Mouse (Mus musculus) gastrocnemius, postnatal 4 days (tissue): Measurements from ENCODE around the gene Smoc2. TPM values are rescaled to one million over a fixed set of nuclear protein-coding genes. Genes with fewer than 3 reads are reported as not detected.

ENCODE experiments used
- DNase-seq, 2 experiments: peaks; one replicate each; pipeline ENCODE4 v3.0.0; 2021 to 2022; ENCODE audit warnings: low spot score in 2 of 2, mixed read lengths in 2 of 2
- long read RNA-seq, 2 experiments: library from polyadenylated mRNA; stranded (forward); transcript quantifications; one replicate each; pipeline ENCODE4 v2.0.0; 2021
- total RNA-seq, 2 experiments: library from RNA; stranded (reverse); gene quantifications; 2 replicates each; pipeline ENCODE4 v1.2.3; 2021

Gene Smoc2
- 100 to 1,000 TPM; 110 to 127 TPM for total RNA-seq
- long read RNA-seq, experiment 1, transcript Smoc2-201 (13 exons, 2,832 nt) = major isoform, 296 of 343 reads
- long read RNA-seq, experiment 1, transcript Smoc2-204 (13 exons, 2,817 nt) = minor isoform, 10 of 343 reads
- long read RNA-seq, experiment 1, partial matches to known transcripts = 13 of 343 reads
- long read RNA-seq, experiment 1, other reads (novel, unspliced or antisense) = 24 of 343 reads
- long read RNA-seq, experiment 2, transcript Smoc2-201 (13 exons, 2,832 nt) = major isoform, 315 of 355 reads
- long read RNA-seq, experiment 2, transcript Smoc2-204 (13 exons, 2,817 nt) = minor isoform, 9 of 355 reads
- long read RNA-seq, experiment 2, partial matches to known transcripts = 12 of 355 reads
- long read RNA-seq, experiment 2, other reads (novel, unspliced or antisense) = 19 of 355 reads

DNA sequence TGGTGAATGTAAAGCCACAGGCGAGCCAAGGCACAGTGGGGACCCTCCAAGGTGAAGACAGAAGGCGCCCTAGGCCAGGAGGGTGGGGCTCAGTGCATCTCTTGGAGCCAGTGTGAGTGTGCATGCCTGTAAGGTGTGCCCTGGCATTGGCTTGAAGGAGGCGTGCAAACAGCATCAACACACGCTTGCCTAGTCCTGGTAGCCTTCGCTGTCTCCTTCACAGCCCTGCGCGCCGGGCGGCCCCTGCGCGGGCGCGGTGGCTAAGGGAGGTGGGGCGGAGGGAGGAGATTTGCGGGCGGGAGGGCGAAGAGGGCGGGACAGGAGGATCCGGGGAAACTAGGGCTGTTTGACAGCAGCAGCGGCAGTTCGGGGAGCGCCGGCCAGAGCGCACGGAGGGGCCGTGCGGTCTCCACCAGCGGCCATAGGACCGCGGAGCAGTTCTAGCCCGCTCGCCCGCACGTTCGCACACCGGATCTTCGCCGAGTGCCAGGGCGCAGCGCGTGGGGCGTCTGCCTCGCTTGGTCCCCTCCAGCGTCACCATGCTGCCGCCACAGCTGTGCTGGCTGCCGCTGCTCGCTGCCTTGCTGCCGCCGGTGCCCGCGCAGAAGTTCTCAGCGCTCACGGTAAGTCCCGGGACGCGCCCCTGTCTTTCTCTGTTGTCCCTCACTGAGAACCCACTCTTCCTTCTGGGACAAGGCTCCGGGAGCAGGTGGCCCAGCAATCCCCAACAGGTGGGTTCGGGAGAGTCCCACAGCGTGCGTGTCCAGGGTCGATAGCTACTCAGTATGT is at the start of gene Smoc2:
TSS of gene Smoc2 (plus strand) at position 330 of the 789 bp plus-strand sequence.
- peak; percentile 51 to 55 for DNase-seq

DNA sequence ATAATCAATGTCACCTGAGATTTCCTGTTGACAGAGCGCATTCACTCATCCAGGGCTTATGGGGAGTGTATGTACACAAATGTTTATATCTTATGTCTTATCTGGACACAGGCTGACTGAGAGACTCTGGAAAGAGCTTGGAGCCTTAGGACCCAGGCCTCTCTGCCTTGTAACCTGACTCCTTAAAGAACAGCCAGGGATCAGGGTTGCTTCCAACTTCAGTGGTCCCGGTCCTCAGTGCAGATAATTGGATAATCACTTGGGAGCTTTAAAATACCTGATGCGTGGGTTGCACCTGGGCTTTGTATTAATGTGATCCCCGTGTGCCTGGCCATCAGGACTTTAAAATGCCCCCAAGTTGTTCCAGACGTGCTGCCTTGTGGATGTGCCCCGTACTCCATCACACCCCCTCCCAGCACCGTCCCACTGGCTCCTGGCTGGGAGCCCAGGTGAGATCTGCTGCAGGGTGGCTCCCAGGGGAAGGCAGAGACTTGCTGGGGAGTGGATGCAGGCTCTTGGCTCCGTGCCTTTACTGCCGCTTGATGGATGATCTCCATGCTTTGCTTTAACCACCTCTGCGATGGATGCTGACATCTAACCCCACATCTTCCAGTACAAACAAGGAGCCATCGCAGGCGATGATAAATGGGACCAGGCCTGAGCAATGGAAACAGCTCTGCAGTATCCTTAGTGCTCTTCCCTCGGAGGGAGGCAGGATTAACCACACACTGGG is 48.4 kb upstream of the Smoc2 start:
- DNase-seq = no peak

- peak; percentile 50 to 84 for DNase-seq
These were observed 46.7 kb upstream of the Smoc2 start for GRCm38 (mm10) chr17:14232629-14233028.

GRCm38 (mm10) chr17:14233658-14234057 is 45.6 kb upstream of the Smoc2 start:
- no peak for DNase-seq

GRCm38 (mm10) chr17:14234774-14235389 is 44.4 kb upstream of the Smoc2 start:
- no peak for DNase-seq

DNA sequence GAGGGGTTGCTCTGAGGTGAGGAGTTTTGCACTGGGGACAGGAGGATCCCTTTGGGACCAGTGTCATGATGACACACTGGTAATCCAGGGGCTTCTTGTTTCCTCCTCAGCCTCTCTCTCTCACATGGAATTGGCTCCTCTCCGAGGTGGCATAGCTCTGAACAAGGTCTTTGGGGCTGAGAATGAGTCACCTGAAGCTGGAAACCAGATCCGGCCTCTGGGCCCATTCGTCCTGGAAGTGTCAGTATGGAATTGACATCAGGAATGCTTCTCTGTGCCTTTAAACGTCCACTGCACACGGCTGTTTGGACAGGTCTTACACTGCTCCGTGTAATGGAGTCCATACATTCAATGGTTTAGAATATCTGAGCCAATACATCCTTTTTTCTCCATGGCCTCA is 42.2 kb upstream of the Smoc2 start:
- DNase-seq = no peak

- no peak for DNase-seq
These were observed 39.3 kb upstream of the Smoc2 start for GRCm38 (mm10) chr17:14239960-14240359.

DNA sequence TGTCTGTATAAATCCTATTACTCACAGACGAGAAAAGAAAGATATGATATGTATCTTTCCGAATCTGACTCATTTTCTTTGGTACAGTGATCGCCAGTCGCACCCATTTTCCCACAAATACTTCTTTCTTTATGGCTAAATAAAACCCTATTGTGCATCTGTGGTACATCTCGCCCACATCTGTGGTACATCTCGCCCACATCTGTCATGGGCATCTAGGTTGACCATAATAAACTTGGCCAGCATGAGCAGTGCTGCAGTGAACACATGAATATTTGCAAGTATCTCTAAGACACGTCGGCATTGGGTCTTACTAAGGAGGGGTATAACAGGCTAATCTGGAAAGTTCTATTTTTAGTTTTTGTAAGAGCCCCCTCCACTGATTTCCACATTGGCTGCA is 36.7 kb upstream of the Smoc2 start:
- DNase-seq = no peak

- peak in 1 of 2 experiments; percentile 62 for DNase-seq
These were observed 34.9 kb upstream of the Smoc2 start for GRCm38 (mm10) chr17:14244195-14244965.

DNA sequence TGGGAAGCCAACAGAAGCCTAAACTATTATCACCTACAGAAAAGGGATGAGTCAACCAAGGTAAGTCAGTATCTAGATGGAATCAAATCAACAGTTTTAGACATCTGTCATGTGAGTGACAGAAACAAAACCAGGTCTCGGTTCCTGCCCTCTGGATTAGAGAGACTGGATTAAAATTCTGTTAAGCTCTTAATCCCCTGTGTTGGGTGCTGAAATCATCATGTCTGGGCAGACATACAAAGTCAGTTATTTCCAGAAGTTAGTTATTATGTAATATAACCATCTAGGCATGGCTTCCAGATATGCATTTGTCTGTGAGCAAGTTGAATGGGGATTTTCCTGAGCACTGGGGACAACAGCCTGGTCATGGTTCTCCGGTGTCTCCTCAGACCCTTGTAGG is 33.0 kb upstream of the Smoc2 start:
- no peak for DNase-seq

GRCm38 (mm10) chr17:14247931-14248330 is 31.4 kb upstream of the Smoc2 start:
- DNase-seq = no peak

GRCm38 (mm10) chr17:14249595-14249994 is 29.7 kb upstream of the Smoc2 start:
- no peak for DNase-seq

DNA sequence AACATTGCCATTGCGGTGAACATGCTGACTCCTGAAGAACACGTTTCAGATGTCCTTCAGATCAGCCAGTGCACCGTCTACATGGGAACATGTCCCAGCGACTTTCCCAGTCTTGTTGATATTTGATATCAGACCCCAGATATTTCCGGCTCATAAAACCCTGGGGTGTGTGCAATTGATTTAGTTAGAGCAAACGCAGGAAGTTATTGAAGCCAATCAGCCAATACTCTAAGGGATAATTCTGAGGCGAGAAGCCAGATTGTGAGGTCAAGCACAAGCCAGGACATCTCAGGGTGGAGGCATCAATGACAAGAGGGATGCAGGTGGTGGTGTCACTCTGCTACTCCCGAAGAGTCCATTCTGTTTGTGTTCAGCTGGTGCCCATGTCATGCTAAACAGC is 28.9 kb upstream of the Smoc2 start:
- DNase-seq = no peak

- peak in 1 of 2 experiments; percentile 38 for DNase-seq
These were observed 26.9 kb upstream of the Smoc2 start for GRCm38 (mm10) chr17:14252456-14252855.

GRCm38 (mm10) chr17:14254616-14255015 is 24.7 kb upstream of the Smoc2 start:
- DNase-seq = peak in 1 of 2 experiments; percentile 26

- DNase-seq = no peak
These were observed 21.3 kb upstream of the Smoc2 start for GRCm38 (mm10) chr17:14257799-14258520.

GRCm38 (mm10) chr17:14258906-14259305 is 20.4 kb upstream of the Smoc2 start:
- no peak for DNase-seq

DNA sequence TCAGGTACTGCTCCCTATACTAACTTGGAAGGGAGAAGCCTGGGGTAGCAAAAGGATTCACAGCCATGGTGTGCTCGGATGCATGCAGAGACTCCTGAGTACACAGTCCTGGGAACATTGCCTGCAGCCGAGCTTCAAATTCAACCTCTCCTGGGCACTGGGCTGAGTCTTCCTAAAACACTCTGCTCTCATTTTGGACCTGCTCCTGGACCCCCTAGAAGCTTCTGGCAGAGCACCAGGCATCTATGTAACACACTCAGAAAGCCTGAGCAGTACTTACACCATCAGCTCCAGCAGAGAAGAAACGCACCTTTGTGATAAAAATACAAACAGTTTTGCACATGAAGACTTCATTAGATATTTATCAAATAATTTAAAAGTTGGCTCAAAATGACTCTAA is 18.3 kb upstream of the Smoc2 start:
- no peak for DNase-seq

GRCm38 (mm10) chr17:14262217-14262616 is 17.1 kb upstream of the Smoc2 start:
- no peak for DNase-seq

GRCm38 (mm10) chr17:14268001-14268400 is 11.3 kb upstream of the Smoc2 start:
- DNase-seq = no peak
